Mouse (Mus musculus): ENCODE measurements around the gene Tmem255b. TPM values are rescaled to one million over a fixed set of nuclear protein-coding genes. Genes with fewer than 3 reads are reported as not detected.
A peak's percentile ranks its signal among the peaks of the same experiment; 100 is the strongest.

Tmem255b gene
- polyA plus RNA-seq, 1 experiment from 2014 or later = not detected

DNA sequence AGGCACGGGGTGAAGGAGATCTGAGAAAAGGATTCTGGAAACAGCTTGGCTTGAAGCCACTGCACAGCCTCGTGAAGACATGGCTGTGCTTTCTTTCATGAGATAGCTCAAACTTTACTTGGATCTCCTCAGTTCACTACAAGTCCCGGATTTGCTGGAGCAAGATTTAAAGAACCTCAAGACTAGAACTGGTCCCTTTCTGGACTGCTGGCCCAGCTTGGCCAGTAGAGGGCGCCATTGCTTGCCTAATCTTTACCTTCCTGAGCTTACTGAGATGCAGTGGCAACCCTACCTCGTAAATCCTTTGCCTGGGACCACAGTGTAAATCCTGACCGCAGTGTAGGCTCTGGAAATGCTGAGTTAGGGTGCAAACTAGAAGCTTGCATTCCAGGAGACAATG, 23.4 kb upstream of the Tmem255b start:
- H3K27ac ChIP-seq (replicated peaks; ENCODE audit: low read depth, low read length) = no peak overlapping the region
- no peak overlapping the region for H3K9ac ChIP-seq (ENCODE audit: low read length)
- ATAC-seq (ENCODE audit: insufficient number of reproducible peaks, low FRiP score, low TSS enrichment, low read depth) = no peak
- DNase-seq (ENCODE audit: low spot score) = peak; percentile 80
- no peaks in the 10 kb centered on the region for H3K9me3 ChIP-seq (ENCODE audit: control insufficient read depth, low read length)
- H3K4me1 ChIP-seq (ENCODE audit: control insufficient read depth, insufficient read depth, low read length) = no peaks in the 10 kb centered on the region
- H3K36me3 ChIP-seq (ENCODE audit: control insufficient read depth, insufficient read depth, low read length) = no peaks in the 10 kb centered on the region
- no peak overlapping the region for H3K4me2 ChIP-seq (ENCODE audit: low read depth, severe bottlenecking)
- no peaks in the 10 kb centered on the region for H3K27me3 ChIP-seq (ENCODE audit: control insufficient read depth, insufficient read depth, low read length)
- no peak overlapping the region for H3K4me3 ChIP-seq (ENCODE audit: low read depth, low read length)
- WGBS = 26% methylated on average over 6 of the region's 6 CpGs

DNA sequence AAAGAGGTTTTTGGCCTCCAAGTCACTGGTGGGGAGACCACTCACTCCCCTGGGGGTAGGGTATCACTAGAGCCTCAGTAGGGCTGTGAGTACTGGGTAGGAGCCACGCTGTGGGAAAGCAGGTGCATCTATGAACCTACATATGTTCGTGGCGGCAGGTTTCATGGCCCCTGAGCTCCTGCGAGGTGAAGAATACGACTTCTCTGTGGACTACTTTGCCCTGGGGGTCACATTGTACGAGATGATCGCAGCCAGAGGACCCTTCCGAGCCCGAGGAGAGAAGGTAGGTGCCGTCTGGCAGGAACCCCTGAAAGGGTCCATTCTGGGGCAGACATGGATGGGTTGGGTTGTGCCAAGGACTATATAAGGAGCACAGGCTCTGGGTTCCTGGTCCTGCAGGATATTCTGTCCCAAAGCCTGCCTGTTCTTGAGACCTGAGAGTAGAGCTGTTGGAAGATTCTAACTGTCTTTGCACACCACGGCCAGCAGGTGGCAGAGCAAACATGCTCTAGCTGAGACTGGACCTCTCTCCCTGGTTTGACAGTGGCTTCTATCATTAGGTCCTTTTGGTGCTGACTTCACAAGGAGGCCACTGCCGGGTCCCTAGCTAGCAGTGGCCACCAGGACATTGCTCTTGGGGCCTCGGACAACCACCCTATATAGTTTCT, 22.0 kb upstream of the Tmem255b start:
- WGBS = 63% methylated on average over 13 of the region's 13 CpGs

DNA sequence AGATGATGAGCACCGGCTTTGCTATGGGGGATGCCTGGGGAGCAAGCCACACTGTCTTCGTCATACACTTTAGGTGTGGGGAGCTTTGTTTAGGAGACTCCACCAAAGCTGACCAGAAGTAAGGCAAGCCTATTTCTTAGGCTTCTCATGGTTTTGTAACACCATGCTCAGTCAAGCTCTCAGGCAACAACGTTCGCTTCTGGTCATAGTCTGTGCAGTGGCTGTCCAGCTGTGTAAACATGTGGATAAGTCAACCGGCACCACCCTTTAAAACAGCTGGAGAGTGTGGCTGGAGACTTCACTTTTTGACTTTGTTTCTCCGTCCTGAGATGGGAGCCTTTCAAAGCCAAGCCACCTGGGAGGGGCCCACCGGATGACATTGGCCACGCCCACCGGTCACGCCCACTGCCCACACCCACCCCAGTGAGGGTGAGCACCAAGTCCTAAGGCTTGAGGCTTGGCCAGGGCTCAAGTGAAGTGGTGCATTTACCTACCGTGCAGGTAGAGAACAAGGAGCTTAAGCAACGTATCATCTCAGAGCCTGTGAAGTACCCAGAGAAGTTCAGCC, 21.1 kb upstream of the Tmem255b start:
- DNase-seq (ENCODE audit: low spot score) (no peak), ATAC-seq (ENCODE audit: insufficient number of reproducible peaks, low FRiP score, low TSS enrichment, low read depth) (no peak)
- no peaks in the 10 kb centered on the region for H3K9me3 ChIP-seq (ENCODE audit: control insufficient read depth, low read length)
- H3K27me3 ChIP-seq (ENCODE audit: control insufficient read depth, insufficient read depth, low read length) = no peaks in the 10 kb centered on the region
- H3K4me2 ChIP-seq (ENCODE audit: low read depth, severe bottlenecking) = no peak overlapping the region
- H3K4me1 ChIP-seq (ENCODE audit: control insufficient read depth, insufficient read depth, low read length) = no peaks in the 10 kb centered on the region
- 56% methylated on average over 12 of the region's 12 CpGs for WGBS
- no peaks in the 10 kb centered on the region for H3K36me3 ChIP-seq (ENCODE audit: control insufficient read depth, insufficient read depth, low read length)
- H3K27ac ChIP-seq (replicated peaks; ENCODE audit: low read depth, low read length) = no peak overlapping the region
- no peak overlapping the region for H3K4me3 ChIP-seq (ENCODE audit: low read depth, low read length)
- no peak overlapping the region for H3K9ac ChIP-seq (ENCODE audit: low read length)

More for the DNA sequence above, 22.0 kb upstream of the Tmem255b start:
- H3K9ac ChIP-seq (ENCODE audit: low read length) = no peak overlapping the region
- no peaks in the 10 kb centered on the region for H3K9me3 ChIP-seq (ENCODE audit: control insufficient read depth, low read length)
- H3K36me3 ChIP-seq (ENCODE audit: control insufficient read depth, insufficient read depth, low read length) = no peaks in the 10 kb centered on the region
- peak; percentile 75 for DNase-seq (ENCODE audit: low spot score)
- no peak for ATAC-seq (ENCODE audit: insufficient number of reproducible peaks, low FRiP score, low TSS enrichment, low read depth)
- H3K4me1 ChIP-seq (ENCODE audit: control insufficient read depth, insufficient read depth, low read length) = no peaks in the 10 kb centered on the region
- H3K27me3 ChIP-seq (ENCODE audit: control insufficient read depth, insufficient read depth, low read length) = no peaks in the 10 kb centered on the region
- H3K27ac ChIP-seq (replicated peaks; ENCODE audit: low read depth, low read length) = no peak overlapping the region
- no peak overlapping the region for H3K4me3 ChIP-seq (ENCODE audit: low read depth, low read length)
- no peak overlapping the region for H3K4me2 ChIP-seq (ENCODE audit: low read depth, severe bottlenecking)

GRCm38 (mm10) chr8:13415879-13416278, 19.1 kb upstream of the Tmem255b start:
- H3K27me3 ChIP-seq (ENCODE audit: control insufficient read depth, insufficient read depth, low read length) = no peaks in the 10 kb centered on the region
- ATAC-seq (ENCODE audit: insufficient number of reproducible peaks, low FRiP score, low TSS enrichment, low read depth) (no peak), DNase-seq (ENCODE audit: low spot score) (no peak)
- H3K36me3 ChIP-seq (ENCODE audit: control insufficient read depth, insufficient read depth, low read length) = no peaks in the 10 kb centered on the region
- H3K4me1 ChIP-seq (ENCODE audit: control insufficient read depth, insufficient read depth, low read length) = no peaks in the 10 kb centered on the region
- no peak overlapping the region for H3K4me2 ChIP-seq (ENCODE audit: low read depth, severe bottlenecking)
- no peak overlapping the region for H3K9ac ChIP-seq (ENCODE audit: low read length)
- no peaks in the 10 kb centered on the region for H3K9me3 ChIP-seq (ENCODE audit: control insufficient read depth, low read length)
- 77% methylated on average over 10 of the region's 10 CpGs for WGBS
- no peak overlapping the region for H3K4me3 ChIP-seq (ENCODE audit: low read depth, low read length)
- no peak overlapping the region for H3K27ac ChIP-seq (replicated peaks; ENCODE audit: low read depth, low read length)

DNA sequence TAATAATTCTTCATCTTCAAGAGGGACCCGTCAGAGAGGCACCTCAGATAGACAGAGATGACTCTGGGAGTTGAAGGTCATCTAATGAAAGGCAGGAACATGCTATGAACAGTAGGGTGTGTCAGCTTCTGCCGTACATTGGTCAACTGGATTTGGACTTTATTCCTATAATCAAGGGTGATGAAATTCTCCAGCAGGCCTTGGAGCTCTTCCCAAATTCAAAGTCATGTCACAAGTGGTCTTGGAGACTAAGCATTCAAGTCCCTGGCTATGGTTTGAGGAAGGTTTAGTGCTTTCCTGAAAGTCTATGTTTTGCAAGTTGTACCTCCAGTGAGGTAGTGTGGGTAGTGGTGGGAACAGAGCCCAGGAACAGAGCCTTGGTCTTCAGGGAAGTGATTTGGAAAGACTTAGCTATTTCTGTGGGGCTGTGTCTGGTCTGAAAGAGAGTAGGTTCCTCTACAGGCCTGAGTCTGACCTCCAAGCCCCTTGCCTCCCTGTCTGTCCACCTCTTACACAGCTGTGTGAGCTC, 15.8 kb upstream of the Tmem255b start:
- no peak for ATAC-seq (ENCODE audit: insufficient number of reproducible peaks, low FRiP score, low TSS enrichment, low read depth)
- no peak for DNase-seq (ENCODE audit: low spot score)
- no peak overlapping the region for H3K4me2 ChIP-seq (ENCODE audit: low read depth, severe bottlenecking)
- H3K27me3 ChIP-seq (ENCODE audit: control insufficient read depth, insufficient read depth, low read length) = no peaks in the 10 kb centered on the region
- H3K4me1 ChIP-seq (ENCODE audit: control insufficient read depth, insufficient read depth, low read length) = no peaks in the 10 kb centered on the region
- H3K36me3 ChIP-seq (ENCODE audit: control insufficient read depth, insufficient read depth, low read length) = no peaks in the 10 kb centered on the region
- H3K27ac ChIP-seq (replicated peaks; ENCODE audit: low read depth, low read length) = no peak overlapping the region
- H3K9ac ChIP-seq (ENCODE audit: low read length) = no peak overlapping the region
- H3K4me3 ChIP-seq (ENCODE audit: low read depth, low read length) = no peak overlapping the region
- WGBS = 78% methylated on average over 2 of the region's 2 CpGs
- no peaks in the 10 kb centered on the region for H3K9me3 ChIP-seq (ENCODE audit: control insufficient read depth, low read length)

GRCm38 (mm10) chr8:13420970-13421369, 14.0 kb upstream of the Tmem255b start:
- ATAC-seq (ENCODE audit: insufficient number of reproducible peaks, low FRiP score, low TSS enrichment, low read depth) (no peak), DNase-seq (ENCODE audit: low spot score) (no peak)
- no peak overlapping the region for H3K4me2 ChIP-seq (ENCODE audit: low read depth, severe bottlenecking)
- H3K9ac ChIP-seq (ENCODE audit: low read length) = no peak overlapping the region
- H3K4me1 ChIP-seq (ENCODE audit: control insufficient read depth, insufficient read depth, low read length) = no peaks in the 10 kb centered on the region
- WGBS = 92% methylated on average over 6 of the region's 6 CpGs
- no peaks in the 10 kb centered on the region for H3K9me3 ChIP-seq (ENCODE audit: control insufficient read depth, low read length)
- no peak overlapping the region for H3K27ac ChIP-seq (replicated peaks; ENCODE audit: low read depth, low read length)
- no peaks in the 10 kb centered on the region for H3K36me3 ChIP-seq (ENCODE audit: control insufficient read depth, insufficient read depth, low read length)
- no peak overlapping the region for H3K4me3 ChIP-seq (ENCODE audit: low read depth, low read length)
- H3K27me3 ChIP-seq (ENCODE audit: control insufficient read depth, insufficient read depth, low read length) = no peaks in the 10 kb centered on the region

- no peaks in the 10 kb centered on the region for H3K36me3 ChIP-seq (ENCODE audit: control insufficient read depth, insufficient read depth, low read length)
- no peak overlapping the region for H3K27ac ChIP-seq (replicated peaks; ENCODE audit: low read depth, low read length)
- WGBS = 75% methylated on average over 6 of the region's 6 CpGs
- no peaks in the 10 kb centered on the region for H3K4me1 ChIP-seq (ENCODE audit: control insufficient read depth, insufficient read depth, low read length)
- no peak overlapping the region for H3K4me2 ChIP-seq (ENCODE audit: low read depth, severe bottlenecking)
- no peaks in the 10 kb centered on the region for H3K27me3 ChIP-seq (ENCODE audit: control insufficient read depth, insufficient read depth, low read length)
- H3K9me3 ChIP-seq (ENCODE audit: control insufficient read depth, low read length) = no peaks in the 10 kb centered on the region
- no peak overlapping the region for H3K4me3 ChIP-seq (ENCODE audit: low read depth, low read length)
- H3K9ac ChIP-seq (ENCODE audit: low read length) = no peak overlapping the region
- no peak for ATAC-seq (ENCODE audit: insufficient number of reproducible peaks, low FRiP score, low TSS enrichment, low read depth)
- no peak for DNase-seq (ENCODE audit: low spot score)
Measured at GRCm38 (mm10) chr8:13427351-13427750, 7.6 kb upstream of the Tmem255b start.

DNA sequence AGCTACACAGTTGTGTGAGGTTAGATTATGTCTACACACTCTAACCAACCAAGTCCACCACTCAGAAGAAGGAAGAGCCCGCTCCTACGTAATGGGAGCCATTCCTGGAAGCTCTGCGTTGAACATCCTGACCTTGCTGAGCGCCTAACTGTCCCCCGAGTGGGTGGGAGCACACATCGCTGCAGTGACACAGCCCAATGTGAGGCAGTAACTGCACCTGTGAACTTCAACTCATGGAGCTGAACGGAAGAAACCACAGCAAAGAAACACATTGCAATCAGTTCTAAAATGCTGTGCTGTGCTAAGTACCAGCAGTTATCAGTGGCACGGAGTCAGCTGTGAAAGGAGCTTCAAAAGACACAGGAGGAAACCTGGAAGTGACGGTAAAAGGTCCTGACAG, 6.8 kb upstream of the Tmem255b start:
- Histone ChIP-seq H3K4me2 (ENCODE audit: low read depth, severe bottlenecking) (no peak overlapping the region), H3K9ac (ENCODE audit: low read length) (no peak overlapping the region), H3K4me3 (ENCODE audit: low read depth, low read length) (no peak overlapping the region), H3K27ac (replicated peaks; ENCODE audit: low read depth, low read length) (no peak overlapping the region), H3K27me3 (ENCODE audit: control insufficient read depth, insufficient read depth, low read length) (no peaks in the 10 kb centered on the region), H3K4me1 (ENCODE audit: control insufficient read depth, insufficient read depth, low read length) (no peaks in the 10 kb centered on the region), H3K9me3 (ENCODE audit: control insufficient read depth, low read length) (no peaks in the 10 kb centered on the region), H3K36me3 (ENCODE audit: control insufficient read depth, insufficient read depth, low read length) (no peaks in the 10 kb centered on the region)
- no peak for DNase-seq (ENCODE audit: low spot score)
- WGBS = 90% methylated on average over 9 of the region's 9 CpGs
- no peak for ATAC-seq (ENCODE audit: insufficient number of reproducible peaks, low FRiP score, low TSS enrichment, low read depth)

Data from limb, embryonic 11.5 days (tissue).